Mouse (Mus musculus): ENCODE measurements around the gene Erf. TPM values are rescaled to one million over a fixed set of nuclear protein-coding genes. Genes with fewer than 3 reads are reported as not detected.
A peak's percentile ranks its signal among the peaks of the same experiment; 100 is the strongest.

The Erf gene
- polyA plus RNA-seq, 2 experiments from 2014 or later, result 0.22 to 0.42 TPM

DNA sequence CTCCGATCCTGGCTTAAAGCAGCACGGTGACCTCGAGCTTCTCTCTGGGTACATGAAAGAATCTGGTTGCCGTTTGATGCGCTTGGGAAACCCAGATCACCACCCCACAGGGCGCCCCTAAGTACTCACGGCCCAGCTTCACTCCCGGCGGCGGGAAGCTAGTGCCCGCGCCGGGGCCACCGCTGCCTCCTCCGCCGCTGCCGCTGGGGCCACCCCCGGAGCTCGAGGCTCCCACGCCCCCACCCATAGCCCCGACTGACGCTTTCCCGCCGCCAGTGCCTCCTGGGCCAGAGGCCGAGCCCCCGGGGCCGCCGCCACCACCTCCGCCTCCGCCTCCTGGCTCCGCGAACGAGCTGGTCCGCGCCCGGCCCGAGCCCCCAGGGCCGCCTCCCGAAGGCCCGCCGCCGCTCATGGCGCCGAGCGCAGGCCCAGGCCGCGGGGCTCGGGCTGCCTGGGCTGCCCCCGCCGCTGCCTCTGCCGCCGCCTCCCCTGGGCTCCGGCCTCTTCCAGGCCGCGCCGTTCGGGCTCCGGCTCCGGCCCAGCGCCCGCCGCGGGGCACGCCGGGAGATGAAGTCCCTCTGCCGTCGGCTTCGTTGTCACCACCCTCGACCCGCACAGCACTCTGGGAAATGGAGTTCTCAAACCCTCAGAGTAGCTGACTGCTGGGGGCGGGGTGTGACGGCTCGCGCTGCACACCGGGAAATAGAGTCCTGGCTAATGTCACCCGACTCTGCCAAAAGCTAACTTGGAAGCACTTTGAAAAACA lies 13.1 kb downstream of the Erf start, which contains the start of gene Gsk3a:
Gene Gsk3a (minus strand): TSS at position 603 of the 766 bp plus-strand sequence.
- ATAC-seq, result peak; percentile 72

- no peak for ATAC-seq
These were observed 15.0 kb downstream of the Erf start for GRCm38 (mm10) chr7:25235526-25235925.

- ATAC-seq, result no peak
These were observed 17.5 kb downstream of the Erf start for GRCm38 (mm10) chr7:25233061-25233460.

- no peak for ATAC-seq
These were observed 18.4 kb downstream of the Erf start for GRCm38 (mm10) chr7:25232101-25232648.

- no peak for ATAC-seq
These were observed 19.8 kb downstream of the Erf start for GRCm38 (mm10) chr7:25230690-25231285.

DNA sequence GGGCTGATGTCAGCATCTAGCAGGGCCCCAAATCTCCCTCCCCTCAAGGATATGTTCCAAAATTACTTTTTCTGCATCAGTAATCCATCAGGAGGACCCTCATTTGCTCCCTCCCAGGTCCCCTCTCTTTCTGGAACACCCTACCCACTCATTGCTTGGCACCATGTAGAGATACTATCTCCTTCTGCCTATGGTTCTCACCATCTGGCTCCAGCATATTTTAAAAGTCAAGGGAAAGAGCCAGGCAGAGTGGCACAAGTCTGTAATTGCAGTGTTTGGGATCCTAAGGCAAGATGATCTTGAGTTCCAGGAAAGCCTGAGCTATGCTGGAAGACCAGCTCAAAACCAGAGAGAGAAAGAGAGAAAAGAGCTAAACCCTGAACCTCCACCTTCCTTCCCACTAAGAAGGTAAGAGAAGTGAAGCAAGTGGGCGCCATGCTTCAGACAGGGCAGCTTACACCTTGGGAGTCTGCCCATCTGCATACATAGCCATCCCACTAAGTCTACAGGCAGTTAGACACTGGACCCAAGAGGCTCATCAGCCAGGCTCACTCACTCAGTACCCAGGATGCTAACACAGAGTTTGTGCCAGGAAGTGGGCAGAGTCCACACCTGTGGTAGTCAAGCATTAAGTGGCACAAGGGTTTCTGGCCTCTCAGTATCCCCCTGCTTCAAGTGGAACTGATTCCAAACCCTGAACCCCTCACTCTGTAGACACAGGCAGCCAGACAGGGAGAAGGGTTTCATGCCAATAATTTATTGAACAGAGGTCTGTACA lies 22.8 kb downstream of the Erf start:
- ATAC-seq, result no peak

- ATAC-seq, result no peak
These were observed 28.1 kb downstream of the Erf start for GRCm38 (mm10) chr7:25222275-25222967.

GRCm38 (mm10) chr7:25221102-25221883 lies 29.3 kb downstream of the Erf start, which contains the start of gene Zfp526:
Gene Zfp526 (plus strand): TSS chr7:25221425.
- peak; percentile 77 for ATAC-seq

DNA sequence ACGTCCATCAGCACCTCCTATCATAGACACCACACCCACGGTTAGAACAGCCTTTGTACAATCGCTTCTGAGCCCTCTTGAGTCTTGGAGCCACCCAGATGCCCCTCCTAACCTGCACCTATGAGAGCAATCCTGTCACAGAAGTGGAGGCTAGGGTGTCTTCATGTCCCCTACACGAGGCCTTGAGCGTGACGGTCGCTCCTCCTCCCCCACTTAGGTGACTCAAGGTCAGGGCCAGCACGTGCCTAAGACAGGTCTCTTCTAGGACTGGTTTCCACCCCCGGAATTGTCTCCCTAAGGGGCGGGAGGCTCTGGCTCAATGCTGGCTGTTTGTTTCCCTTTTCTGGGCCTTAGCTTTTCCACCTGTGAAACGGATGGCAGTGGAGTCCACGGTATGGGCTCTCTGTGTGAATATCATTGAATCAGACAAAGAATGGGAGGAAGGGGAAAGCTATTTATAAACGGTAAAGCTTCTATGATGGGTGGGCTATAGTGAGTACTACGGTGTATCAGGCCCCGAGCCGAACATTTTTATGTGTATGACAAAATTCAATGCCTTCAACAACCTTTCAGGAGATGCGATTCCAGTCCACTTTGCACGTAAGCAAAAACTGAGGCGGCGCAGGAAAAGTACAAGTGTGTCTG lies 30.0 kb downstream of the Erf start, which contains the start of gene Dedd2:
Gene Dedd2 (minus strand): TSS at position 159 of the 645 bp plus-strand sequence.
- ATAC-seq, result no peak

DNA sequence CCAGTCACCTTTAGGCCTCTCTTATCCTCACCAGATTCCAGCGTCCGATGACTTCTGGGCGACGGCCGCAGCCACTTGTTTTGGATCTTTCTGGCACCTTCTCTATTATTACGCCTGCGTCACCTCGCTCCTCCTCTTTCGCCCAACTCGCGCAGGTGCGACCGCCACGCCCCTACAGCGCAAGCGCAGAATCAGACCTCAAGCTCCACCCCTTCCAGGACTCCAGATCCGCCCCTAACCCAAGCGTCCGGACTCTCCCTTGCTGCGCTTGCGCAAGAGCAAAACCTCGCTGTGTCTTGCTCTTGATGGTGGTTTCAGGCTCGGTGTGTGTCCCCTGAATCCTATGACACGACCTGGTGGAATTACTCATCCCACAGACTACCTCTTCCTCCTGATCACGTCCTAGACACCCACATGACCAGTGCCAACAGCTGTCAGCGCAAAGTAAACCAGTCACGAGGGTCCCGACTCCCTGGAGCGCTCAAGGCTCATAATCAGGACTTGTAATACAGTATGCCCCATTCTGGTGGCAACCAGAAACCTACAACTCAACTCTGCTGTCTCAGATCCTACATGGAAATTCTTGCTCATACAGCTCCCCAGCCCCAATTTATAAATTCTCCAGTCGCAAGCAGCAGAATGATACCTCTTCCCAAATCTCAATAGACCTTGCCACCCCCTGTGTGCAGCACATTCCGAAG lies 30.7 kb downstream of the Erf start:
- peak; percentile 76 for ATAC-seq

DNA sequence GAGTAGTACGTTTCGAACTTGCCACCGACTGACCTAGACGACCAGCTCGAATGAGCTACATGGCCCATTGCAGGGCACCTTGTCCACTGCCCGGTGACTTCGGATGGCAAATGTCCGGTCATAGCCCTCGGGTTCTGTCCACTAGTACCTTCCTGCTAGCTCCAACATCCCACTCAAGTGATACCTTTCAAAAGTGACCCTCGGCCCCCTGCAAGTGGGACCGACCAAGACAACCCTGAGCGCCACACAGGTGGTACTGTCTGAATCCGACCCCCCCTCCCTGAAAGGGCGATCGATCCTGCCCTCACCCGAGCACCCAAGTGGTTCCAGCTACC lies 31.2 kb downstream of the Erf start:
- ATAC-seq, result peak; percentile 12

- ATAC-seq, result no peak
These were observed 31.7 kb downstream of the Erf start for GRCm38 (mm10) chr7:25218705-25219415.

DNA sequence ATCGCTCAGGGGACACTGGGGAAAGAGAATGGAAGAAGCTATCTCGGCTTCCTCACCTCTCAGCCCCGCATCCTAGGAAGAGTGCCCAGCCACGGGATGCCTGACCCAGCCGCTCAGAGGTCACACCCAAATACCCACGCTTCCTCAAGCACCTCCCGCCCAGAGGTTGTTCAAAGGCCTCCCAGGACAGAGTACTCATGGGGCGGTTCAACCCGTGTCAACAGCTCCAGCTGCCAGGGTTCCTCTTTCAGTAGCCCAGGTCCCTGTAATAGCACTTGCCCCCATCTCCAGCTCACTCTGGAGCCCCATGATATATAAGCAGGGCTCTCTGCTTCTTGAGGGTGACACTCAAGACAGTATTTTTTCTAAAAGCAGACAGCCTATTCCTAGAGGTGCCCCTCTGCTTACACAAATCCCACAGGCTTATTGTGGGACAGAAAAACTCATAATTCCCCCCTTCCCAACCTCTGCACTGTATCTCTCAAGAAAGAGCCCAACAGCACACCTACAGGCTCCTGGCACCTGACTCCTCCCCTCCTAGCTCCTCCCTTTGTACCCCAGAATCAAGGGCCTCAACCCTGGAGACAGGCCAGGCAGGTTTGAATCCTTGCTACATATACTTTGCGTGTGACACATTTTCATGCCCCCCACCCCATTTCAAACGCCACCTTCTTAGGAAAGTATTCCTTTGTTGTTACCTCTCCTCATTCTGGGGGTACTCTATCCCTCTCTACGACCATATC lies 32.7 kb downstream of the Erf start:
- no peak for ATAC-seq

DNA sequence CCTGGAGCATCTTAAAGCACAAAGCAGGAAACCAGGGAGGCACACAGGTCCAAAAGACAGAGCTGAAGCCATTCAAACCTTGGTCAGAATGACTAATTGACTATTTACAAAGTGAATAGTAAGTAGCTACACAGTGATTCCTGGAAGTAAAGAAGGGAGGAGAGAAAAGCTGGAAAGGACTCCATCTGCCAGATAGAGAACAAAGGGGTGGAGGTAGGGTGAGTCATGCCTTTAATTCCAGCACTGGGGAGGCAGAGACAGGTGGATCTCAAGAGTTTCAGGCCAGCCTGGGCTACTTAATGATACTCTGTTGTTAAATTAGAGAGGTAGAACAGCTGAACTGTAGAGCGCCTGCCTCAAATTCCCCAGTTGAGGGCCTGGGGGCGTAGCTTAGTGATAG lies 36.4 kb downstream of the Erf start:
- ATAC-seq, result no peak

DNA sequence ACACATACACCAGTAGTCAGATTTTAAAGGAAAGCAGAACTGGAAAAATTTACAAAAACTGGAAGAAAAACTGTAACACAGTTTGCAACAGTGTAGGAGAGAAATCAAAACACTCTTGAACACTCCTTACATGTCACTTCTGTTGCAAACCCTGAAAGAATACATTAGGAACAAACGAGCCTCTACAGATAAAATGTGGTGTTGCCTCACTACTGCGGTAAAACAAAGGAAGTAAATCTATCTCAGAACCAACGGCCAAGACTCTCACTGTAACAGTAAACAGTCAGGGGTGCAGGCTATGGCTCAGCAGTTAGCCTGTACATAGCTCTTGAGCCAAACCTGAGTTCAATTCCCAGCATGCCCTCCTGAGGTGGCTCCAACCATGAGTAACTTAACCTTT lies 37.5 kb downstream of the Erf start:
- peak; percentile 35 for ATAC-seq

DNA sequence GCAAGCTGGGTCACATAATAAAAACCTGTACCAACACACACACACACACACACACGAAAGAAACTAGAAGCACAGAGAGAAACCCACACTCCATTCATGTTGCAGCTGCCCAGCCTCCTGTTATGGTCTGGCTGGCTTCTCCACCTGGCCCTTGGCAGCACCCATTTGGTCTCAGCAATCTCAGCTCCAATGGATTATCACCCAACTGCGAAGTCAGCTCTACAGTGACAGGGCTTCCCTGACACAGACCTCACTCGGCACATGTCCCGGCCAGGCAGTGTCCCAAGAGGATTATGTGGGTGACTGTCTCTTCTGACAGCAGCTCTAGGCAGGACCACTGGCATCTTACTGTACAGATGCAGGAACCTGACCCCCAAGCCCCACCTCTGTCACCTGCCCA lies 40.1 kb downstream of the Erf start:
- no peak for ATAC-seq

GRCm38 (mm10) chr7:25209161-25209622 lies 41.4 kb downstream of the Erf start:
- ATAC-seq, result peak; percentile 56

GRCm38 (mm10) chr7:25206094-25206830 lies 44.3 kb downstream of the Erf start:
- ATAC-seq, result peak; percentile 28
